Mouse (Mus musculus): ENCODE measurements around the gene Gss. TPM values are rescaled to one million over a fixed set of nuclear protein-coding genes. Genes with fewer than 3 reads are reported as not detected.

Gene Gss
- polyA plus RNA-seq, 1 experiment from 2014 or later = 17.0 TPM

GRCm38 (mm10) chr2:155523706-155524105 lies 68.9 kb downstream of the Gss start:
- Histone ChIP-seq H3K4me1 (ENCODE audit: control insufficient read depth, insufficient read depth, low read length) (no peaks in the 10 kb centered on the region), H3K4me3 (ENCODE audit: low read depth, low read length) (no peak overlapping the region), H3K9ac (ENCODE audit: low read length) (no peak overlapping the region), H3K27ac (ENCODE audit: low read depth, low read length) (no peak overlapping the region), H3K4me2 (ENCODE audit: low read length) (no peak overlapping the region), H3K36me3 (ENCODE audit: control insufficient read depth, insufficient read depth, low read length) (no peaks in the 10 kb centered on the region), H3K9me3 (replicated peaks; ENCODE audit: control insufficient read depth, low read length) (no peaks in the 10 kb centered on the region), H3K27me3 (replicated peaks; ENCODE audit: control insufficient read depth, insufficient read depth, low read length) (no peaks in the 10 kb centered on the region)
- WGBS = 59% methylated on average over 5 of the region's 5 CpGs
- DNase-seq (ENCODE audit: low spot score) = no peak
- no peak for ATAC-seq

- peak overlapping the region; percentile 60 for H3K27ac ChIP-seq (ENCODE audit: low read depth, low read length)
- peaks cover 5% of the 10 kb centered on the region for H3K4me1 ChIP-seq (ENCODE audit: control insufficient read depth, insufficient read depth, low read length)
- H3K9ac ChIP-seq (ENCODE audit: low read length) = peak overlapping the region; percentile 70
- peak; percentile 16 for DNase-seq (ENCODE audit: low spot score)
- no peaks in the 10 kb centered on the region for H3K36me3 ChIP-seq (ENCODE audit: control insufficient read depth, insufficient read depth, low read length)
- H3K9me3 ChIP-seq (replicated peaks; ENCODE audit: control insufficient read depth, low read length) = no peaks in the 10 kb centered on the region
- peak overlapping the region; percentile 79 for H3K4me2 ChIP-seq (ENCODE audit: low read length)
- H3K4me3 ChIP-seq (ENCODE audit: low read depth, low read length) = peak overlapping the region; percentile 64
- no peak for ATAC-seq
- 23% methylated on average over 18 of the region's 18 CpGs for WGBS
- H3K27me3 ChIP-seq (replicated peaks; ENCODE audit: control insufficient read depth, insufficient read depth, low read length) = no peaks in the 10 kb centered on the region
Observed at GRCm38 (mm10) chr2:155518531-155519270, 73.9 kb downstream of the Gss start.

GRCm38 (mm10) chr2:155517455-155518423 lies 74.9 kb downstream of the Gss start, which contains the start of the genes Acss2 and Ggt7:
Gene Acss2 (plus strand): TSS chr2:155517948.
Gene Ggt7 (minus strand): TSS chr2:155518237.
- peak within 1 kb of the TSS; percentile 70 for H3K9ac ChIP-seq (ENCODE audit: low read length)
- ATAC-seq (peak; percentile 98), DNase-seq (ENCODE audit: low spot score) (peak; percentile 99)
- H3K4me3 ChIP-seq (ENCODE audit: low read depth, low read length) = peak within 1 kb of the TSS; percentile 64
- no peaks in the 10 kb centered on the region for H3K27me3 ChIP-seq (replicated peaks; ENCODE audit: control insufficient read depth, insufficient read depth, low read length)
- peak within 1 kb of the TSS; percentile 79 for H3K4me2 ChIP-seq (ENCODE audit: low read length)
- H3K36me3 ChIP-seq (ENCODE audit: control insufficient read depth, insufficient read depth, low read length) = no peaks in the 10 kb centered on the region
- H3K9me3 ChIP-seq (replicated peaks; ENCODE audit: control insufficient read depth, low read length) = no peaks in the 10 kb centered on the region
- peaks cover 11% of the 10 kb centered on the region for H3K4me1 ChIP-seq (ENCODE audit: control insufficient read depth, insufficient read depth, low read length)
- WGBS = 3% methylated on average over 70 of the region's 70 CpGs
- peak within 1 kb of the TSS; percentile 60 for H3K27ac ChIP-seq (ENCODE audit: low read depth, low read length)

GRCm38 (mm10) chr2:155515941-155516340 lies 76.7 kb downstream of the Gss start:
- Histone ChIP-seq H3K4me3 (ENCODE audit: low read depth, low read length) (no peak overlapping the region), H3K27me3 (replicated peaks; ENCODE audit: control insufficient read depth, insufficient read depth, low read length) (no peaks in the 10 kb centered on the region), H3K4me2 (ENCODE audit: low read length) (no peak overlapping the region), H3K4me1 (ENCODE audit: control insufficient read depth, insufficient read depth, low read length) (peaks cover 11% of the 10 kb centered on the region), H3K9me3 (replicated peaks; ENCODE audit: control insufficient read depth, low read length) (no peaks in the 10 kb centered on the region), H3K36me3 (ENCODE audit: control insufficient read depth, insufficient read depth, low read length) (no peaks in the 10 kb centered on the region), H3K9ac (ENCODE audit: low read length) (no peak overlapping the region), H3K27ac (ENCODE audit: low read depth, low read length) (no peak overlapping the region)
- ATAC-seq (no peak), DNase-seq (ENCODE audit: low spot score) (peak; percentile 78)
- WGBS = 4% methylated on average over 1 of the region's 1 CpGs

GRCm38 (mm10) chr2:155514666-155515065 lies 77.9 kb downstream of the Gss start:
- DNase-seq (ENCODE audit: low spot score) (peak; percentile 75), ATAC-seq (peak; percentile 24)
- peak overlapping the region; percentile 75 for H3K27ac ChIP-seq (ENCODE audit: low read depth, low read length)
- H3K36me3 ChIP-seq (ENCODE audit: control insufficient read depth, insufficient read depth, low read length) = no peaks in the 10 kb centered on the region
- H3K9me3 ChIP-seq (replicated peaks; ENCODE audit: control insufficient read depth, low read length) = no peaks in the 10 kb centered on the region
- peak overlapping the region; percentile 85 for H3K9ac ChIP-seq (ENCODE audit: low read length)
- peak overlapping the region; percentile 84 for H3K4me2 ChIP-seq (ENCODE audit: low read length)
- H3K27me3 ChIP-seq (replicated peaks; ENCODE audit: control insufficient read depth, insufficient read depth, low read length) = no peaks in the 10 kb centered on the region
- peak overlapping the region; percentile 54 for H3K4me3 ChIP-seq (ENCODE audit: low read depth, low read length)
- WGBS = 2% methylated on average over 23 of the region's 23 CpGs
- peaks cover 11% of the 10 kb centered on the region for H3K4me1 ChIP-seq (ENCODE audit: control insufficient read depth, insufficient read depth, low read length)

GRCm38 (mm10) chr2:155513543-155513942 lies 79.1 kb downstream of the Gss start:
- 70% methylated on average over 5 of the region's 5 CpGs for WGBS
- Histone ChIP-seq H3K36me3 (ENCODE audit: control insufficient read depth, insufficient read depth, low read length) (no peaks in the 10 kb centered on the region), H3K27ac (ENCODE audit: low read depth, low read length) (no peak overlapping the region), H3K4me1 (ENCODE audit: control insufficient read depth, insufficient read depth, low read length) (peaks cover 11% of the 10 kb centered on the region), H3K9ac (ENCODE audit: low read length) (peak overlapping the region; percentile 85), H3K9me3 (replicated peaks; ENCODE audit: control insufficient read depth, low read length) (no peaks in the 10 kb centered on the region), H3K4me2 (ENCODE audit: low read length) (peak overlapping the region; percentile 84), H3K27me3 (replicated peaks; ENCODE audit: control insufficient read depth, insufficient read depth, low read length) (no peaks in the 10 kb centered on the region), H3K4me3 (ENCODE audit: low read depth, low read length) (peak overlapping the region; percentile 54)
- no peak for ATAC-seq
- no peak for DNase-seq (ENCODE audit: low spot score)

MicroRNAs encoded within 50 kb of the gene (microRNA counts, 519-probe panel; counts per million panel counts)
- microRNA mmu-miR-499 = not detected

Small RNAs within 50 kb of the gene (microRNA-seq; reads per million reads assigned to microRNA genes)
- gene Mir499 = 2.1 reads per million, percentile 12 among the genes with 10 or more reads in this experiment

Other genes with a start within 250 kb of the Gss start
- 63.6 and 70.8 TPM in 2 replicates for gene Pigu, start 235.4 kb downstream of the Gss start, polyA plus RNA-seq (2014; fragmentation: Nextera tagmentation; extraction: Ambion mirVana)
- gene Trp53inp2, start 211.8 kb downstream of the Gss start, polyA plus RNA-seq (2014; fragmentation: Nextera tagmentation; extraction: Ambion mirVana) = 57.7 and 72.6 TPM in 2 replicates
- 29.9 and 30.8 TPM in 2 replicates for gene Ncoa6, start 118.9 kb downstream of the Gss start, polyA plus RNA-seq (2014; fragmentation: Nextera tagmentation; extraction: Ambion mirVana)
- 17.5 TPM in 2 replicates for gene Acss2, start 74.9 kb downstream of the Gss start, polyA plus RNA-seq (2014; fragmentation: Nextera tagmentation; extraction: Ambion mirVana)
- 18.8 and 25.6 TPM in 2 replicates for gene Ggt7, start 74.6 kb downstream of the Gss start, polyA plus RNA-seq (2014; fragmentation: Nextera tagmentation; extraction: Ambion mirVana)
- 0.08 and 0.35 TPM in 2 replicates for gene Myh7b, start 18.4 kb upstream of the Gss start, polyA plus RNA-seq (2014; fragmentation: Nextera tagmentation; extraction: Ambion mirVana)
- gene Trpc4ap, start 99.6 kb upstream of the Gss start, polyA plus RNA-seq (2014; fragmentation: Nextera tagmentation; extraction: Ambion mirVana) = 153 and 181 TPM in 2 replicates
- 39.9 TPM in 2 replicates for gene Edem2, start 136.7 kb upstream of the Gss start, polyA plus RNA-seq (2014; fragmentation: Nextera tagmentation; extraction: Ambion mirVana)
- gene Gm17581, start 143.1 kb upstream of the Gss start, polyA plus RNA-seq (2014; fragmentation: Nextera tagmentation; extraction: Ambion mirVana) = not detected in 2 replicates
- 2.2 and 4.3 TPM in 2 replicates for gene Procr, start 158.3 kb upstream of the Gss start, polyA plus RNA-seq (2014; fragmentation: Nextera tagmentation; extraction: Ambion mirVana)
- 11.7 and 13.1 TPM in 2 replicates for gene Mmp24, start 182.5 kb upstream of the Gss start, polyA plus RNA-seq (2014; fragmentation: Nextera tagmentation; extraction: Ambion mirVana)
- gene BC029722, start 226.6 kb upstream of the Gss start, polyA plus RNA-seq (2014; fragmentation: Nextera tagmentation; extraction: Ambion mirVana) = 21.9 and 24.0 TPM in 2 replicates
- 159 and 172 TPM in 2 replicates for gene Eif6, start 234.1 kb upstream of the Gss start, polyA plus RNA-seq (2014; fragmentation: Nextera tagmentation; extraction: Ambion mirVana)
- gene Fam83c, start 242.0 kb upstream of the Gss start, polyA plus RNA-seq (2014; fragmentation: Nextera tagmentation; extraction: Ambion mirVana) = 0.13 and 0.23 TPM in 2 replicates